Mouse (Mus musculus) left cerebral cortex, adult 2 months (tissue): Measurements from ENCODE around the gene Sars. TPM values are rescaled to one million over a fixed set of nuclear protein-coding genes. Genes with fewer than 3 reads are reported as not detected.
A peak's percentile ranks its signal among the peaks of the same experiment; 100 is the strongest.

ENCODE experiments used
- DNase-seq, 2 experiments: peaks; one replicate each; pipeline ENCODE4 v3.0.0; 2021 to 2022; ENCODE audit warnings: low spot score in 2 of 2, mixed read lengths in 1 of 2; ENCODE audit errors: extremely low spot score in 1 of 2
- H3K27ac ChIP-seq: fragments of 200-600 bp; 2 replicates; pipeline ENCODE4 v1.8.1; 2022
- H3K4me3 ChIP-seq: fragments of 200-600 bp; 2 replicates; pipeline ENCODE4 v1.8.1; 2022
- CTCF ChIP-seq: fragments of 200-600 bp; IDR thresholded peaks from 2 replicates; pipeline ENCODE4 v1.8.1; 2022; ENCODE audit warnings: antibody characterized with exemption, mild to moderate bottlenecking, moderate library complexity
- intact Hi-C: fragments of 180-260 bp; cut with DNase I; formaldehyde crosslinking; loops from one replicate; pipeline ENCODE4 v1.15.1; 2025
- total RNA-seq, 2 experiments: library from RNA; stranded (reverse); gene quantifications; 2 replicates each; pipeline ENCODE4 v1.2.3; 2021

Sars gene
- total RNA-seq, 2 experiments from 2014 or later = 216 to 222 TPM

- peak; percentile 82 to 84 for DNase-seq
- Histone ChIP-seq H3K4me3 (peak within 1 kb of the TSS; percentile 65), H3K27ac (peak within 1 kb of the TSS; percentile 84)
- intact Hi-C loops = loop anchor here (2.0 to 5.0 kb wide), 2 partner anchors 25 to 86 kb away; no protein-coding TSS in a partner anchor
- no peak for TF ChIP-seq CTCF
Observed at GRCm38 (mm10) chr3:108383485-108384354, 61.3 kb downstream of the Sars start, which contains the start of gene Psrc1. Gene Psrc1, plus strand, starts transcription at chr3:108383839.

GRCm38 (mm10) chr3:108381945-108382875 lies 62.8 kb downstream of the Sars start:
- Histone ChIP-seq H3K4me3 (0 out of 2 replicates have a peak overlapping the region, but pooled peaks have one; percentile 0), H3K27ac (peak overlapping the region; percentile 84)
- no peak for DNase-seq
- intact Hi-C loops = loop anchor here (2.0 to 5.0 kb wide), 2 partner anchors 23 to 85 kb away; no protein-coding TSS in a partner anchor
- no peak for TF ChIP-seq CTCF

GRCm38 (mm10) chr3:108380695-108381094 lies 64.3 kb downstream of the Sars start:
- no peak overlapping the region for H3K4me3 ChIP-seq
- H3K27ac ChIP-seq = peak overlapping the region; percentile 50
- no peak for DNase-seq
- TF ChIP-seq CTCF = peak; percentile 5
- intact Hi-C loops = loop anchor here (5.0 kb wide), 1 partner anchor 83 kb away; no protein-coding TSS in a partner anchor

GRCm38 (mm10) chr3:108378875-108379663 lies 65.9 kb downstream of the Sars start:
- Histone ChIP-seq H3K4me3 (no peak overlapping the region), H3K27ac (peak overlapping the region; percentile 49)
- TF ChIP-seq CTCF = no peak
- intact Hi-C loops = no loop called here
- DNase-seq = no peak

Other genes with a start within 250 kb of the Sars start
- gene Cyb561d1, start 244.0 kb downstream of the Sars start, total RNA-seq = 10 to 100 TPM; 18.8 to 20.7 TPM
- 10 to 100 TPM; 30.6 to 32.8 TPM for gene Atxn7l2, start 234.3 kb downstream of the Sars start, total RNA-seq
- gene Sypl2, start 218.6 kb downstream of the Sars start, total RNA-seq = 1 to 10 TPM; 1.7 to 2.0 TPM
- 10 to 100 TPM; 64.9 to 80.9 TPM for gene Psma5, start 188.3 kb downstream of the Sars start, total RNA-seq
- gene Sort1, start 161.1 kb downstream of the Sars start, total RNA-seq = 100 to 1,000 TPM; 310 to 316 TPM
- 1 to 10 TPM in 1 of 2 experiments, not detected in 1; 1.0 TPM for gene Mybphl, start 80.3 kb downstream of the Sars start, total RNA-seq
- gene Psrc1, start 61.4 kb downstream of the Sars start, total RNA-seq = 10 to 100 TPM; 18.9 to 21.2 TPM
- 100 to 1,000 TPM; 163 to 185 TPM for gene Celsr2, start 29.7 kb downstream of the Sars start, total RNA-seq
- gene 1700013F07Rik, start 88.9 kb upstream of the Sars start, total RNA-seq = 1 to 10 TPM; 2.4 to 2.5 TPM
- gene 5330417C22Rik, start 91.3 kb upstream of the Sars start, total RNA-seq = 10 to 100 TPM; 33.5 to 35.2 TPM
- gene Tmem167b, start 117.3 kb upstream of the Sars start, total RNA-seq = 10 to 100 TPM; 40.9 to 46.1 TPM
- 10 to 100 TPM; 24.9 to 25.0 TPM for gene Taf13, start 126.5 kb upstream of the Sars start, total RNA-seq
- 100 to 1,000 TPM; 125 to 135 TPM for gene Wdr47, start 146.1 kb upstream of the Sars start, total RNA-seq
- 10 to 100 TPM; 28.6 to 35.6 TPM for gene Clcc1, start 208.7 kb upstream of the Sars start, total RNA-seq